In the genomic region with DNA sequence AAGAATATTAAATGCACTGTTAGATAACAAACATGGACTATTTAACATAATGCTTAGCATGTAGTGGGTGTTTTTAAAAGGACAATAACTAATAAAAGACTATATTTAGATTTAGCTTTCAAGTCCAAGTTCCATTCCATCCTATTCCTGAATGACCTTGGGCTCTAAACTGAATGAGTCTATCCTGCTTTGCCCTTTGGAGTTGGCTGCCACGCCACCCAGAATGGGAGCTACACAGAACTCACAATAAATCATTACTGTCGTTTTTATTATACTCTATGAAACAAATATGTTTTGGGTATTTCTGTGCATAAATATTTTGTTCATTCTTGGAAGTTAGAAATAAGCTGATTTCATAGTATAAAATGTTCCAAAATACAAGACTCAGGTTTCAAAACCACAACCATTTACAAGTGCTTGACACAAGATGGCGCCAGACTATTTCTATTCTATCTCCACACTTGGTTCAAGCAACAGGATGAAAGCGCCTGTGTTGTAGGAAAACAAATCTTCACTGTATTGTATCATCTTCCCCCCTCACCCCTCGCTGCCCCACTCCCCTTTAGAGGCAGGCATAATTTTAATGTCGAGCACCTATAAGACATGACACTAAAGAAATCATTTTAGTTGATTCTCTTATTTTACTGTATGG, we compare ENCODE assay signal across 9 mouse cellular contexts.
DNase-seq lines count a peak whose midpoint lies in the region; ATAC-seq lines count a peak whose summit lies in the region.
"Had no signal": no experiment of that assay in that cellular context is flagged by ENCODE, and none has a peak within 500 bp of the region (broad histone marks: within the 10 kb centered on the region; RNA-seq: fewer than 3 reads in every experiment).

No protein-coding gene starts in this region.

- peak; percentile 49; the same call in 1 of the 2 replicates for ATAC-seq in cerebellum, adult (ENCODE audit: insufficient number of reproducible peaks, low FRiP score, low TSS enrichment)
- peak; percentile 61 for ATAC-seq in megakaryocyte, adult 5-6 weeks (ENCODE audit: poor library complexity, severe bottlenecking)

- H3K36me3 ChIP-seq in splenic B cell, adult 2 months (ENCODE audit: control insufficient read depth, insufficient read depth, low read length, poor library complexity, severe bottlenecking) = no peaks in the 10 kb centered on the region
- H3K36me3 ChIP-seq: heart, embryonic 15.5 days had no signal

- no peaks in the 10 kb centered on the region for H3K27me3 ChIP-seq in splenic B cell, adult 2 months (ENCODE audit: control insufficient read depth, insufficient read depth, low read length, poor library complexity, severe bottlenecking)
- H3K27me3 ChIP-seq: heart, embryonic 15.5 days had no signal

- DNase-seq in cerebellum, adult 11-12 months = no peak
- peak; percentile 16 for DNase-seq in ovary, postnatal 14 days (ENCODE audit: low spot score)
- DNase-seq in ovary, postnatal 36 days (ENCODE audit: low spot score) = no peak
- DNase-seq in embryo, embryonic 11 days = peak; percentile 78
- DNase-seq in induced T-regulatory cell, adult 2 months (ENCODE audit: low read depth) = peak; percentile 58
- DNase-seq in splenic B cell, adult 2 months (ENCODE audit: low read depth, low spot score) = peak; percentile 47

Comparison
In these comparisons a context has a peak if more than half of its experiments do, and no peak if none do; other contexts are left out.
1. DNase-seq: peak in ovary, postnatal 14 days (single experiment), embryo, embryonic 11 days (single experiment), induced T-regulatory cell, adult 2 months (single experiment) and splenic B cell, adult 2 months (single experiment); none in cerebellum, adult 11-12 months (single experiment) and ovary, postnatal 36 days (single experiment).